Mouse (Mus musculus): Measurements from ENCODE around the gene Mthfd1l.

- no peak for TF ChIP-seq CTCF (IDR thresholded peaks at IDR 0.05; ENCODE audit: low read depth)
- no peak for TF ChIP-seq EP300 (optimal IDR thresholded peaks at IDR 0.05)
Measured at GRCm38 (mm10) chr10:4085363-4086141, 112.6 kb downstream of the Mthfd1l start.

Data from stomach, postnatal 0 days (tissue).